Mouse (Mus musculus) left cerebral cortex, postnatal 10 days (tissue): ENCODE measurements around the gene Phf24. TPM values are rescaled to one million over a fixed set of nuclear protein-coding genes. Genes with fewer than 3 reads are reported as not detected.

Source experiments
- DNase-seq, 2 experiments: peaks; one replicate each; pipeline ENCODE4 v3.0.0; 2021 to 2022; ENCODE audit warnings: low spot score in 2 of 2, mixed read lengths in 1 of 2; ENCODE audit errors: extremely low spot score in 1 of 2
- intact Hi-C: fragments of 180-260 bp; cut with DNase I; formaldehyde crosslinking; loops from one replicate; pipeline ENCODE4 v1.15.1; 2025
- total RNA-seq, 2 experiments: library from RNA; stranded (reverse); gene quantifications; 2 replicates each; pipeline ENCODE4 v1.2.3; 2021

Phf24 gene
- total RNA-seq, 2 experiments from 2014 or later, result 283 to 300 TPM

DNA sequence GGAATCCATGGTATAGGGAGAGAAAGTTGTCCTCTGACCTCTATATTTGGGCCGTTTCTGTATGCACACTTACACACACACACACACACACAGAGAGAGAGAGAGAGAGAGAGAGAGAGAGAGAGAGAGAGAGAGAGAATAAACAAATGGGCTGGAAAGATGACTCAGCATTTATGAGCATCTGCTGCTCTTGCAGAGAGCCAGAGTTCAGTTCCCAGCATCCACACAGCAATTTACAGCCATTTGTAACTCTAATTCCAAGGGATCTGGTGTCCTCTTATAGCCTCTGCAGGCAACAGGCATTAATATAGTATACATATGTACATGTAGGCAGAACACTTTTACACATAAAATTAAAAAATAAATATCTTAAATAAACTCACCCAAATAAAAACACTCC, 12.5 kb upstream of the Phf24 start:
- intact Hi-C loops, result no loop called here
- DNase-seq, result no peak

GRCm38 (mm10) chr4:42904523-42904922, 11.9 kb upstream of the Phf24 start:
- intact Hi-C loops, result no loop called here
- DNase-seq, result peak in 1 of 2 experiments; percentile 13

DNA sequence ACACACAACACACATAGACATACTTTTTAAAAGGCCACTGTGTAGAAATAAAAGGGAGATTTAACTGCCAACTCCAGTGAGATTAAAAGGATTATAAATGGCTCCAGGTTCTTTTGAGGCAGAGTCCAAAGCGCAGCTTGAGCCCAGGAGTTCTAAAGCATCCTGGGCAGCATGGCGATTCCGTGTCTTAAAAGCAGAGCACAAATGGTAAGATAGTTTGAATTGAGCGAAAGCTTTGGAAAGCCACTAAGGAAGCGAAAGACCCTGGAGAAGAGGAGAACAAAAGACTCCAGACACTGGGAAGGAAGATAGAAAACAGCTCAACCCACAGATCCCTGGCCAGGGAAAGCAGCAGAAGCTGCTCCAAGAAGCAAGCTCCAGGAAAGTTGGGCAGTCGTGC, 11.5 kb upstream of the Phf24 start:
- DNase-seq, result no peak

DNA sequence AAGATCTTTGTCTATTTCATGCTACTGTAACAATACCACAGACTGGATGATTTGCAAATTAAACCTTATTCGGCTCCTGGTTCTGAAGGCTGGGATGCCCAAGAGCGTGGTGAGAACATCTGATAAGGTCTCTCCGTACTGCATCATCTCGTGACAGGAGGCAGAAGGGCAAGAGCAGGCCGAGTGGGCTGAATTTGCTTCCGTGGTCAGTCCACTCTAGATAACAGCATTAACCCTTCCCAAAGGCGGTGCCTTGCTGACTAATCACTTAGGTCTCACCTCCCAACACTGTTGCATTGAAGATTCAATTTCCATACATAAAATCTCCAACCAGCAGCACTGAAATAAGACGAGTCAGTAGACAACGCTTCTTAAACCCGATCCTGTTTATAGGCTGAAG, 3.1 kb upstream of the Phf24 start:
- peak in 1 of 2 experiments; percentile 4 for DNase-seq
- intact Hi-C loops, result no loop called here

More for the DNA sequence above, 11.5 kb upstream of the Phf24 start:
- intact Hi-C loops, result no loop called here

DNA sequence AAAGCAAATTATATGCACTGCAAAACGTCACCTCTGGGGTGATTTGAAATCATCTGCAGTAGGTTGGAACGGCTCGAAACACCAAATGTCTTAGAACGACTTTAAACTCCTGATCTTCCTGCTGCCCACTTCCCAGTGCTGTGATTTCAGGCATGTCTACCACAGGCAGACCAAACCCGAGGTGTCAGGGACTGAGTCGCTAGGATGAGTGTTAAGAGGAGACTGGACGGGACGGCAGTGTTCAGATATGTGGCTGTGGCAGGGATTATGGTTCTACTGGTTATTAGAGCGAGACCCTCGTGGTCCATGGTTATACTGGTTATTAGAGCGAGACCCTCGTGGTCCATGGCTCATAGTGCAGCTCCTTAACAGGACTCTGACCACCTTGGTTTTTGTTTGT, 1.1 kb upstream of the Phf24 start:
- intact Hi-C loops, result no loop called here
- peak in 1 of 2 experiments; percentile 6 for DNase-seq

- peak in 1 of 2 experiments; percentile 16 for DNase-seq
These were observed 494 bp upstream of the Phf24 start for GRCm38 (mm10) chr4:42915966-42916365.

DNA sequence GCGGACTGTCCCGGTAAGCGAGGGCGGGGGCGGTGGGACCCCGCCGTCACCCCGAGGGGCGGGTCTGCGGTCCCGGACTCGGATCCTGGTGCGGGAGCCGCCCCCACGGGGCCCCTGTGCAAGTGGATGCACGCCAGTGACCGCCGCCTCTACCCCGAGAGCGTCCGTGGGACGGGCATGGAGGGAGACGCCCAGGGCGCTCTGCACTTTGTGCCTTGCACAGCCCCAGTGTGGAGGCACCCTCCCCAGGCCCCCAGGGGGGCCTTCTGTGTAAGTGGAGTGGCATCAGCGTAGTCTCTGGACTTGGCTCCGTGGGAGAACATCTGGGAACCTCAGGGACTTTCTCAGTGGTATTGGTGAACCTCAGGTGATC, 928 bp downstream of the Phf24 start:
- intact Hi-C loops, result no loop called here
- peak in 1 of 2 experiments; percentile 58 for DNase-seq

More at GRCm38 (mm10) chr4:42915966-42916365, 494 bp upstream of the Phf24 start:
- intact Hi-C loops, result no loop called here

DNA sequence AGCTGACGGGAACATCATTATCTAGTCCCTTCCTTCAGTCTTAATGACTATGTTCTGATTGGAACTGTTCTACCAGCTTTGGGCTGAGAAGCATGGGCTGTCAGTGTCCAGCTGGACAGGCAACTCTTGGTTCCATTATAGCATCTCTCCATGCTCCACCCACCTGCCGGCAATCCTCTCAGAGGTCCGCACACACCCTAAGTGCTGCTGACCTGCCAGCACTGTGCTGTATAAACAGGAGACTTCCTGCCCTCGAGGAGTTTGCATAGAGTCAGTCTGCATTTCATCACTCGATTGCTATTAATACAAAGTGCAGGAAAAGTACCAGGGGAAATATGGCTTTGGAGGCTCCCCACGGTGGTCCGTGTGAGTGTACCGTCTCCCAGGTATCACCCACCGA, 4.3 kb downstream of the Phf24 start:
- peak in 1 of 2 experiments; percentile 20 for DNase-seq
- intact Hi-C loops, result no loop called here

GRCm38 (mm10) chr4:42921536-42921935, 5.1 kb downstream of the Phf24 start:
- peak; percentile 28 to 58 for DNase-seq
- intact Hi-C loops, result no loop called here

DNA sequence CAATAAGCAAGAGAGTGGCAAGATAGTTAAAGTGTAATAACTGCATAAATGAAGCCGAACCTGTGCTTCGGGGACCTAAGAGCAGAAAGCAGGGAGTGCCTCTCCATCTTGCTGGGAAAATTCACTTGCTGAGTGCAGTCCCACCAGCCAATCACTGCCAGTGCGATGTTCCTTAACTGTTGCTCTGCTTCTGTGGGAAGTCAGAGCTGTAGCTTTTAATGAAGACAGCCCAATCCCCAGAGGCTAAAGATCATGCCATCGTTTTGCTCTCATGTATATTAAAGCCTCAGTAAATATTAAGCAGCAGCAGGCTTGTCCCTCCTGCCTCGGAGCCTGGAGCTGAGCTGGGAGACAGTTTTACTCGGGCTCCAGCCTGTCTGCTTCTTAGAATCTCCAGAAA, 5.6 kb downstream of the Phf24 start:
- intact Hi-C loops, result loop anchor here (2.0 kb wide), 1 partner anchor 33 kb away; no protein-coding TSS in a partner anchor
- peak in 1 of 2 experiments; percentile 12 for DNase-seq

DNA sequence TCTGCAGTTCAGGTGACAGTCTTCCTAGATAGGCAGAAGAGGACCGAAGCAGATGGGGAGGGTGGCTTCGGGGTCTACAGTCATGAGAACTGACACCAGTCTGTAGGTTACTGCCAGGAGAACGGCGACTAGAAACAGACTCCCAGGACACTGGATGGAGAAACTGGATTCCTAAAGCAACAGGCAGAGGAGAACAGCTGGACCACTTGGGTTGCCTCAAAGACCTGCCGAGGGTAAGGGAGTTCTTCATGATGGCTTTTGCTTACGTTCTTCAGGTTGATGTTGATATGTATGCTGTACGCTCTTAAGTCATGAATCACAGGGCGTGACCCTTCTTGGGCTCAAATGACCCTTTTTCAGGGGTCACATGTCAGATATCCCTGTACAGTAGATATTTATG, 6.0 kb downstream of the Phf24 start:
- intact Hi-C loops, result loop anchor here (2.0 kb wide), 1 partner anchor 34 kb away; no protein-coding TSS in a partner anchor
- DNase-seq, result peak in 1 of 2 experiments; percentile 5

- intact Hi-C loops, result no loop called here
- peak in 1 of 2 experiments; percentile 7 for DNase-seq
These were observed 7.7 kb downstream of the Phf24 start for GRCm38 (mm10) chr4:42924095-42924710.

DNA sequence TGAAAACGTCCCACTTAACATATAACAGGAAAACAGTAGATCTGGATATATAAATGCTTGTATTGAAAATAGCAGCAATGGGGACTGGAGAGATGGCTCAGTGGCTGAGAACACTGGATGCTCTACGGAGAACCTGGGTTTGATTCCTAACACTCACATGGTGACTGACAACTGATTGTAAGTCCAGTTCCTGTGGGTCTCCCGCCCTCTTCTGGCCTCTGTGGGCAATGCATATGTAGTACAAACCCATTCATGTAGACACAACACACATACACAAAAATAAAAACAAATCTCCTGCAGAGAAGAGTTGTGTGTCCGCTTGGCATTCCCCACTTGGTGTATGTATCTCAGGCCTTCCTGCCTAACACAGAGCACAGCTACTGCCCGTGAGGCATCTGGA, 11.7 kb downstream of the Phf24 start:
- DNase-seq, result peak in 1 of 2 experiments; percentile 10
- intact Hi-C loops, result no loop called here

DNA sequence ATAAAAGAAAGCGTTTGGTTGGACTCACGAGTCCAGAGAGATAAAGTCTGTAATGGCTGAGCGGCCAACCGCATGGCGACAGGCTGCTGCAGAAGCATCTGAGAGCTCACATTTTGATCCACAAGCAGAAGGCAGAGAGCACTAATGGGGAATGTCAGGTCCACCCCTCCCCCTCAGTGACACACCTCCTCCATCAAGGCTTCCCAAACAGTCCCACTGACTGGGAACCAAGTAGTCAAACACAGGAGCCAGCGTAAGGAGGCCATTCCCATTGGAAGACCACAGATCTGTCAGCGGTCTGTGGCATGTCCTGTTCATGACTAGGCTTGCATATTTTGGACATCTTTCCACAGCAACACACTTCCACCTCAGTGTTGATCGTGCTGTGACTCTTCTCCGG, 12.5 kb downstream of the Phf24 start:
- intact Hi-C loops, result no loop called here
- DNase-seq, result peak in 1 of 2 experiments; percentile 9

DNA sequence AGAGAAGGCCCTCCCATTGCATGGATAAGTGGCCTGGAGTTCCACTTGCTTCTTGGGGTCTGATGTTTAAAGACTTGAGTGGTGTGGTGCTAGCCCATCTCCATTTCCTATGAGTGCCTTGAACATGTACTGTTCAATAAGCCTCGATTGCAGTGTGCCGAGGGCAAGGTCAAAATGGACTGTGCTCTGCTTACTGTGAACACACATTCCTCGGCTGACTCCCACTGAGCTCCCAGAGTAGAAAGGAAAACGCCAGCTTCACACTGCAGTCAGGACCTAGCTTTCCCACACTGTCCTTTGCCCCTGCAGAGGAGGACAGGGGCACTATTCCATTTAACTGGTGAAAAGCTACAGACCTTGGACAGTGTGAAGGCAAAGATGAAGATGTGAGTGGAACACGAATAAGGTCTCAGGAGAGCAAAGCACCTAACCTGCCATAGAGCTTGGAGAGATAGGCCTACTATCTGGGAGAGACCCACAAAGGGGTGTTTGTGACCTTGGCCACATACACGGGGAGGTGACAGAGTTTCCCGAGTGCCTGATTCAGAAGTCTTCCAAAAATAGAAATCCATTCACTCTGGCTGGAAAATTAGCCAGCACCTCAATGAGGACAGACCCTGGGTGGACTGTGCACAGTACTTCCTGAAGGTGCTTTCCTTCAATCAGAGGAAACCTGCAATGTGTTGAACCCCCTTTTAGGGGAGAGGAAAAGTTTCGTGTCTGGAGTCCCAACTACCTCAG, 15.9 kb downstream of the Phf24 start:
- intact Hi-C loops, result no loop called here
- DNase-seq, result peak in 1 of 2 experiments; percentile 16

DNA sequence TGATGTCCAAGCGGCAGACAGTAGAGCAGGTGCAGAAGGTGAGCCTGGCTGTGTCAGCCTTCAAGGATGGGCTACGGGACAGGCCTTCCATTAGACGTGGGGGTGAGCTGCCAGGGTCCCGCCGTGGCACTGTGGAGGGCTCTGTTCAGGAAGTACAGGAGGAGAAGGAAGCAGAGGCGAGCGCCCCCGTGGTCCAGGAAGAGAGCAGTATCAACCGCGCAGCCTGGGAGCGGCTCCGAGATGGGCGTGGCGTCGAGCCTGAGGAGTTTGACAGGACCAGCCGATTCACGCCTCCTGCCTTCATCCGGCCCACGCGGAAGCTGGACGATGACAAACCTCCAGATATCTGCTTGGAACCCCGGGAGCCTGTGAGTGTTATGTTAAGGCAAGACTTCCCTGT, 17.2 kb downstream of the Phf24 start:
- intact Hi-C loops, result no loop called here
- peak in 1 of 2 experiments; percentile 86 for DNase-seq

GRCm38 (mm10) chr4:42941396-42941795, 24.9 kb downstream of the Phf24 start:
- intact Hi-C loops, result no loop called here

GRCm38 (mm10) chr4:42943341-42943740, 26.9 kb downstream of the Phf24 start:
- intact Hi-C loops, result no loop called here
- peak in 1 of 2 experiments; percentile 32 for DNase-seq

More at GRCm38 (mm10) chr4:42941396-42941795, 24.9 kb downstream of the Phf24 start:
- peak in 1 of 2 experiments; percentile 12 for DNase-seq

GRCm38 (mm10) chr4:42944185-42944584, 27.7 kb downstream of the Phf24 start:
- intact Hi-C loops, result no loop called here
- peak; percentile 29 to 37 for DNase-seq

- peak; percentile 22 to 56 for DNase-seq
- intact Hi-C loops, result no loop called here
These were observed 28.6 kb downstream of the Phf24 start for GRCm38 (mm10) chr4:42945043-42945442.
